Mouse (Mus musculus): ENCODE data around the gene Man2a1.

GRCm38 (mm10) chr17:64653621-64654020 is 53.1 kb downstream of the Man2a1 start:
- TF ChIP-seq CTCF (IDR thresholded peaks at IDR 0.05; ENCODE audit: borderline replicate concordance, control insufficient read depth, extremely low read depth, insufficient read depth, low read length, poor library complexity), result no peak
- TF ChIP-seq POLR2A (IDR thresholded peaks at IDR 0.05; ENCODE audit: control insufficient read depth, extremely low read depth, insufficient read depth, low read length, poor library complexity), result no peak
